Comparison of ENCODE assay signal across 8 mouse cellular contexts in the genomic region with DNA sequence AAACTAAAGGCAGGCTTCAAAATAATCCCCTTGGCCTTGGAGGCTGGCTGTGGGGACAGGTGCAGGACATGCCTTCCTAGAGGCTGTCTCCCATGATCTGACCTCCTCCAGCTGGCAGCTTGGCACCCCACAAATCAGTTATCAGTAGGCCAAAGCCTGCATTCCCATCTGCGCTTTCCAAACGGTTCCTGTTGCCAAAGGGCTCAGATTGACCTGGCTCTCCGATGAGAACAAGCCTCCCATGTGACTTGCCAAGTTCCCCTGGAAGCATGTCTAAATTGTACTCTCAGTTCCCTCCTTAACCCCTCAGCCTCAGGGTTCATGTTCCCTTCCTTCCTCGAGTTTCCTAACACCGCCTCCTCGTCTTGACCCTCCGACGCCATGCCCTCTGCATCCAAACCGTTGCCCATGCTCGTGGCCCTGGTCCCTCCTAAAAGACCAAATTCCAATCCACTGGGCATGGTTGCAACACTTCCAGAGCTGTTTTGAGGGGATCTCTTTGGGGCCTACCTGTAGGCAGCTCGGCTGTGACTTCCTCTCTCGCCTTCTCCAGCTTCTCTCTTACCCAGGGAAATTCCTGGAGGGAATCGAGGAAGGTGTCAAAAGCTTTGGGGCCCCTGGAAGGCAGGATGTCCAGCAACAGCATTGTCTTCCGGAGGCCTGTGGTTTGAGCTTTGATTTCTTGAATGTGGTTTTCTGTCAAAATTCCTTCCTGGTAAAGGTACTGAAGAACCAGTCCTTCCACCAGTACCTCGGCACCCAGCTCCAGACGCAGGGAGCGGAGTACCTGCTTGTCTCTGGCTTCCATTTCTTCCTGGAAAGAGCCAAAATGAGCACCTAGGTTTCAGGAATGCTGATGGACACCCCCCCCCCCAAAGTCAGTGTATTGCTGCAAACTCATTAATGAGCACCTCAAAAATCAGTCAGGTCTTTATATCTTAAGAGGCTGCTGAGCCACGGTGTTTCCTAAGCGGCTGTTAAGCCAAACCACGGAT. TPM values are rescaled to one million over a fixed set of nuclear protein-coding genes. Genes with fewer than 3 reads are reported as not detected.
DNase-seq lines count a peak whose midpoint lies in the region; TF ChIP-seq lines count a peak whose summit lies in the region.

No protein-coding gene starts in this region.

- 41% methylated on average over 20 of the region's 20 CpGs for WGBS in kidney, adult 2 months
- 35% methylated on average over 20 of the region's 20 CpGs for WGBS in lung, adult 2 months
- WGBS in olfactory bulb, adult 2 months, result 64% methylated on average over 20 of the region's 20 CpGs

- peak overlapping the region; percentile 21 for H3K27ac ChIP-seq in kidney, adult 2 months (ENCODE audit: insufficient read depth, low read depth, low read length)
- H3K27ac ChIP-seq in olfactory bulb, adult 2 months (ENCODE audit: insufficient read depth, low read depth, low read length), result peak overlapping the region; percentile 9; the same call in 1 of the 2 replicates

- no peak overlapping the region for H3K4me3 ChIP-seq in kidney, adult 2 months (ENCODE audit: insufficient read depth, low read depth, low read length)
- H3K4me3 ChIP-seq in lung, adult 2 months (replicated peaks; ENCODE audit: extremely low read depth, low read depth, low read length), result peak overlapping the region; percentile 28
- no peak overlapping the region for H3K4me3 ChIP-seq in olfactory bulb, adult 2 months (ENCODE audit: insufficient read depth, low read depth, low read length)

- TF ChIP-seq CTCF in kidney, adult 2 months (conservative IDR thresholded peaks at IDR 0.05; ENCODE audit: insufficient read depth, insufficient read length, low read depth, low read length), result no peak
- TF ChIP-seq CTCF in lung, adult 2 months (IDR thresholded peaks at IDR 0.05; ENCODE audit: insufficient read depth, low read length), result no peak
- no peak for TF ChIP-seq CTCF in olfactory bulb, adult 2 months (IDR thresholded peaks at IDR 0.05; ENCODE audit: insufficient read depth, low read depth, low read length)

- H3K4me1 ChIP-seq in kidney, adult 2 months (ENCODE audit: control insufficient read depth, insufficient read depth, low read length), result peaks cover 17% of the 10 kb centered on the region
- peaks cover 13% of the 10 kb centered on the region for H3K4me1 ChIP-seq in lung, adult 2 months (ENCODE audit: control insufficient read depth, insufficient read depth, low read length)
- peaks cover 10% of the 10 kb centered on the region for H3K4me1 ChIP-seq in olfactory bulb, adult 2 months (ENCODE audit: control insufficient read depth, insufficient read depth, low read length)

- no peaks in the 10 kb centered on the region for H3K27me3 ChIP-seq in kidney, adult 2 months (replicated peaks; ENCODE audit: control insufficient read depth, insufficient read depth, low read length)

- no peak for TF ChIP-seq POLR2A in kidney, adult 2 months (IDR thresholded peaks at IDR 0.05; ENCODE audit: low read depth, low read length)
- peak; percentile 17; the same call in 1 of the 2 replicates for TF ChIP-seq POLR2A in lung, adult 2 months (IDR thresholded peaks at IDR 0.05; ENCODE audit: borderline replicate concordance, extremely low read depth, low read depth, low read length)
- TF ChIP-seq POLR2A in olfactory bulb, adult 2 months (IDR thresholded peaks at IDR 0.05; ENCODE audit: insufficient read depth, low read depth, low read length), result no peak

- H3K36me3 ChIP-seq in kidney, adult 2 months (ENCODE audit: control insufficient read depth, insufficient read depth, low read length), result no peaks in the 10 kb centered on the region; the same call in 1 of the 2 replicates

- DNase-seq in right cerebral cortex, postnatal 25 days, result peak; percentile 16
- DNase-seq in right cerebral cortex, postnatal 14 days, result no peak
- peak; percentile 89 to 90 for DNase-seq in cerebellum, postnatal 25 days
- DNase-seq in heart, adult 9 months (ENCODE audit: low spot score in 2 of 2), result peak; percentile 90 to 91
- peak; percentile 84 for DNase-seq in kidney, adult 2 months
- DNase-seq in lung, adult 2 months, result peak; percentile 68
- DNase-seq in frontal cortex, adult 2 months (ENCODE audit: extremely low spot score in 1 of 2, low spot score in 1 of 2), result no peak

RNA-seq across cellular contexts. Expression of a gene that starts 1.6 kb away (rescaled TPM):
- 20.0 and 22.5 TPM in 2 replicates for polyA plus RNA-seq in kidney, adult 2 months (2012; rRNA removed)
- 21.0 and 21.8 TPM in 2 replicates for polyA plus RNA-seq in lung, adult 2 months (2012; rRNA removed)
- not detected in 2 replicates for polyA plus RNA-seq in olfactory bulb, adult 2 months (2012; ENCODE audit: insufficient read depth, insufficient read length, low replicate concordance, missing spikeins)
- polyA plus RNA-seq in frontal cortex, adult 2 months (2012; rRNA removed), result 7.1 and 8.6 TPM in 2 replicates

Comparison
In these comparisons a context has a peak if more than half of its experiments do, and no peak if none do; other contexts are left out.
1. DNase-seq: peak in right cerebral cortex, postnatal 25 days (single experiment), cerebellum, postnatal 25 days (2 of 2), heart, adult 9 months (2 of 2), kidney, adult 2 months (single experiment) and lung, adult 2 months (single experiment); none in right cerebral cortex, postnatal 14 days (single experiment) and frontal cortex, adult 2 months (0 of 2).